Mouse (Mus musculus): ENCODE measurements at regions not wholly inside any gene's neighbourhood (a gene's known extent, or its start where the extent isn't known, plus 50 kb on each side); places are given as distances from the start of the nearest gene placed in this dataset.
A peak's percentile ranks its signal among the peaks of the same experiment; 100 is the strongest.

GRCm38 (mm10) chr1:71947506-71947905 is 264.6 kb downstream of the Mreg start:
- DNase-seq (ENCODE audit: low spot score): no peak

- DNase-seq (ENCODE audit: low spot score): no peak
Measured at GRCm38 (mm10) chr1:71946911-71947310, 265.2 kb downstream of the Mreg start.

- DNase-seq (ENCODE audit: low spot score): no peak
Measured at GRCm38 (mm10) chr1:71945070-71945469, 267.0 kb downstream of the Mreg start.

- DNase-seq (ENCODE audit: low spot score): no peak
Measured at GRCm38 (mm10) chr1:71944531-71944930, 267.6 kb downstream of the Mreg start.

GRCm38 (mm10) chr1:71942145-71942544 is 270.0 kb downstream of the Mreg start:
- no peak for DNase-seq (ENCODE audit: low spot score)

- no peak for DNase-seq (ENCODE audit: low spot score)
Measured at GRCm38 (mm10) chr1:71941688-71942087, 270.4 kb downstream of the Mreg start.

GRCm38 (mm10) chr1:71940900-71941299 is 271.2 kb downstream of the Mreg start:
- DNase-seq (ENCODE audit: low spot score): peak; percentile 24

- DNase-seq (ENCODE audit: low spot score): peak; percentile 29
Measured at GRCm38 (mm10) chr1:71938323-71939007, 273.6 kb downstream of the Mreg start.

GRCm38 (mm10) chr1:71937922-71938321 is 274.2 kb downstream of the Mreg start:
- no peak for DNase-seq (ENCODE audit: low spot score)

- DNase-seq (ENCODE audit: low spot score): no peak
Measured at GRCm38 (mm10) chr1:71937168-71937567, 274.9 kb downstream of the Mreg start.

- DNase-seq (ENCODE audit: low spot score): no peak
Measured at GRCm38 (mm10) chr1:71936501-71937129, 275.5 kb downstream of the Mreg start.

GRCm38 (mm10) chr1:71925501-71925900 is 272.5 kb upstream of the Fn1 start:
- no peak for DNase-seq (ENCODE audit: low spot score)

- DNase-seq (ENCODE audit: low spot score): no peak
Measured at GRCm38 (mm10) chr1:71924884-71925283, 271.9 kb upstream of the Fn1 start.

GRCm38 (mm10) chr1:71923731-71924130 is 270.7 kb upstream of the Fn1 start:
- DNase-seq (ENCODE audit: low spot score): no peak

GRCm38 (mm10) chr1:71921456-71921855 is 268.5 kb upstream of the Fn1 start:
- no peak for DNase-seq (ENCODE audit: low spot score)

GRCm38 (mm10) chr1:71919891-71920290 is 266.9 kb upstream of the Fn1 start:
- DNase-seq (ENCODE audit: low spot score): no peak

GRCm38 (mm10) chr1:71917021-71917420 is 264.0 kb upstream of the Fn1 start:
- DNase-seq (ENCODE audit: low spot score): no peak

GRCm38 (mm10) chr1:71914439-71914838 is 261.4 kb upstream of the Fn1 start:
- DNase-seq (ENCODE audit: low spot score): no peak

GRCm38 (mm10) chr1:71913221-71913620 is 260.2 kb upstream of the Fn1 start:
- DNase-seq (ENCODE audit: low spot score): no peak

GRCm38 (mm10) chr1:71912441-71912840 is 259.4 kb upstream of the Fn1 start:
- no peak for DNase-seq (ENCODE audit: low spot score)

- DNase-seq (ENCODE audit: low spot score): no peak
Measured at GRCm38 (mm10) chr1:71910125-71910524, 257.1 kb upstream of the Fn1 start.

GRCm38 (mm10) chr1:71909508-71910124 is 256.6 kb upstream of the Fn1 start:
- DNase-seq (ENCODE audit: low spot score): no peak

GRCm38 (mm10) chr1:71904376-71904948 is 251.5 kb upstream of the Fn1 start:
- no peak for DNase-seq (ENCODE audit: low spot score)

All from embryo, embryonic 10.5 days (tissue).